Mouse (Mus musculus): Measurements from ENCODE around the gene Slc35c2.

Gene Slc35c2

GRCm38 (mm10) chr2:165312381-165312780 is 24.7 kb upstream of the Slc35c2 start:
- no peak for DNase-seq (ENCODE audit: low read depth, low spot score)

- DNase-seq (ENCODE audit: low read depth, low spot score), result no peak
These were observed 23.9 kb upstream of the Slc35c2 start for GRCm38 (mm10) chr2:165311577-165311976.

GRCm38 (mm10) chr2:165310818-165311425 is 23.3 kb upstream of the Slc35c2 start:
- no peak for DNase-seq (ENCODE audit: low read depth, low spot score)

GRCm38 (mm10) chr2:165307801-165308200 is 20.1 kb upstream of the Slc35c2 start:
- DNase-seq (ENCODE audit: low read depth, low spot score), result no peak

- DNase-seq (ENCODE audit: low read depth, low spot score), result no peak
These were observed 17.8 kb upstream of the Slc35c2 start for GRCm38 (mm10) chr2:165305438-165305837.

- DNase-seq (ENCODE audit: low read depth, low spot score), result no peak
These were observed 17.1 kb upstream of the Slc35c2 start for GRCm38 (mm10) chr2:165304819-165305218.

- DNase-seq (ENCODE audit: low read depth, low spot score), result no peak
These were observed 15.8 kb upstream of the Slc35c2 start for GRCm38 (mm10) chr2:165303354-165304012.

GRCm38 (mm10) chr2:165301409-165301808 is 13.7 kb upstream of the Slc35c2 start:
- DNase-seq (ENCODE audit: low read depth, low spot score), result no peak

GRCm38 (mm10) chr2:165300885-165301284 is 13.2 kb upstream of the Slc35c2 start:
- DNase-seq (ENCODE audit: low read depth, low spot score), result no peak

GRCm38 (mm10) chr2:165300424-165300823 is 12.8 kb upstream of the Slc35c2 start:
- no peak for DNase-seq (ENCODE audit: low read depth, low spot score)

GRCm38 (mm10) chr2:165297429-165297828 is 9.8 kb upstream of the Slc35c2 start:
- DNase-seq (ENCODE audit: low read depth, low spot score), result no peak

GRCm38 (mm10) chr2:165296571-165296970 is 8.9 kb upstream of the Slc35c2 start:
- no peak for DNase-seq (ENCODE audit: low read depth, low spot score)

GRCm38 (mm10) chr2:165288315-165289031 is 804 bp upstream of the Slc35c2 start:
- DNase-seq (ENCODE audit: low read depth, low spot score), result no peak

- DNase-seq (ENCODE audit: low read depth, low spot score), result no peak
These were observed 1.1 kb downstream of the Slc35c2 start for GRCm38 (mm10) chr2:165286361-165287201.

GRCm38 (mm10) chr2:165285621-165286020 is 2.0 kb downstream of the Slc35c2 start:
- DNase-seq (ENCODE audit: low read depth, low spot score), result no peak

GRCm38 (mm10) chr2:165285034-165285433 is 2.6 kb downstream of the Slc35c2 start:
- DNase-seq (ENCODE audit: low read depth, low spot score), result no peak

GRCm38 (mm10) chr2:165284377-165284776 is 3.3 kb downstream of the Slc35c2 start:
- DNase-seq (ENCODE audit: low read depth, low spot score), result no peak

GRCm38 (mm10) chr2:165283644-165284043 is 4.0 kb downstream of the Slc35c2 start:
- DNase-seq (ENCODE audit: low read depth, low spot score), result no peak

GRCm38 (mm10) chr2:165281779-165282311 is 5.8 kb downstream of the Slc35c2 start:
- no peak for DNase-seq (ENCODE audit: low read depth, low spot score)

GRCm38 (mm10) chr2:165279351-165279750 is 8.3 kb downstream of the Slc35c2 start:
- no peak for DNase-seq (ENCODE audit: low read depth, low spot score)

GRCm38 (mm10) chr2:165277188-165277740 is 10.4 kb downstream of the Slc35c2 start:
- no peak for DNase-seq (ENCODE audit: low read depth, low spot score)
